Mouse (Mus musculus): ENCODE data around the gene Trpc6. TPM values are rescaled to one million over a fixed set of nuclear protein-coding genes. Genes with fewer than 3 reads are reported as not detected.
A peak's percentile ranks its signal among the peaks of the same experiment; 100 is the strongest.

Gene Trpc6
- polyA plus RNA-seq (2014; fragmentation: Nextera tagmentation; extraction: Ambion mirVana), result 3.2 and 4.9 TPM in 2 replicates

DNA sequence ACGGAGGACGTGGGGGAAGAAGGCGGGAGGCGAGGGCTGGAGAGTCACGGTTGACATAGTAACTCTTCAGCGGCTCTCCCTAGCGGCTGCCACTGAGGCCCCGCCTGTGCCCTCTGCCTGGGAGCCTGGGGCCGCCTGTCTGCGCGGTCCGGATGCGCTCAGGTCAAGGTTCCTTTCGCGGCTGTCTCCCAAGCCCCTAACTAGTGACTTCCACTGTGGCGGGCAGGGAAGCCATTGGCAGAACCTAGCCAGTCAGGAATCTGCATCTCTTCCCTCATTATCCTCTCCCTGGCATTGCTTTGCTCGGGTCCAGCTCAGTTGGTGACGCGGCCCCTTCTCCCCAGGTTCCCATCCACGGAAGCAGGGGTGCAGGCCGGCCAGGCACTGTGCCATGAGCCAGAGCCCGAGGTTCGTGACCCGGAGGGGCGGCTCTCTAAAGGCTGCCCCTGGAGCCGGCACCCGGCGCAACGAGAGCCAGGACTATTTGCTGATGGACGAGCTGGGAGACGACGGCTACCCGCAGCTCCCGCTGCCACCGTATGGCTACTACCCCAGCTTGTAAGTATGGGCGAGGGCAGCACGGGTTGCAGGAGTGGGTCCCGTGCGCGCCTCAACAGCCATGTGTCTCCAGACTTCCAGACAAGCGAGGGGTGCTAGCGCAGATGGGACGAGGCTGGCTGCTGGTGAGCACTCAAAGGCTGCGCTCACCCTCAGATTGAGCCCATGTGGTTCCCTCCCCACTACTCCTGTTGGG, at the start of gene Trpc6:
Gene Trpc6, plus strand, starts transcription at position 102 of the 754 bp plus-strand sequence.
- no peaks in the 10 kb centered on the region for H3K4me1 ChIP-seq (ENCODE audit: control insufficient read depth, insufficient read depth, low read length)
- peak within 1 kb of the TSS; percentile 80 for H3K4me2 ChIP-seq (replicated peaks; ENCODE audit: low read depth, low read length)
- no peaks in the 10 kb centered on the region for H3K9me3 ChIP-seq (ENCODE audit: control insufficient read depth, low read depth, low read length)
- peak within 1 kb of the TSS; percentile 36 for H3K4me3 ChIP-seq (ENCODE audit: low read depth, low read length)
- H3K27me3 ChIP-seq (ENCODE audit: control insufficient read depth, insufficient read depth, low read length), result no peaks in the 10 kb centered on the region
- no peak within 1 kb of the TSS for H3K27ac ChIP-seq (ENCODE audit: low read length)
- ATAC-seq (ENCODE audit: insufficient number of reproducible peaks, insufficient read depth, low FRiP score, low read depth), result peak; percentile 86
- 1% methylated on average over 43 of the region's 44 CpGs for WGBS
- H3K9ac ChIP-seq (replicated peaks; ENCODE audit: low read depth, low read length), result no peak within 1 kb of the TSS; the same call in 1 of the 2 replicates
- H3K36me3 ChIP-seq (ENCODE audit: control insufficient read depth, insufficient read depth, low read length), result no peaks in the 10 kb centered on the region

- H3K27me3 ChIP-seq (ENCODE audit: control insufficient read depth, insufficient read depth, low read length), result no peaks in the 10 kb centered on the region
- no peaks in the 10 kb centered on the region for H3K9me3 ChIP-seq (ENCODE audit: control insufficient read depth, low read depth, low read length)
- no peak overlapping the region for H3K4me2 ChIP-seq (replicated peaks; ENCODE audit: low read depth, low read length)
- H3K27ac ChIP-seq (ENCODE audit: low read length), result no peak overlapping the region
- H3K9ac ChIP-seq (replicated peaks; ENCODE audit: low read depth, low read length), result no peak overlapping the region
- H3K36me3 ChIP-seq (ENCODE audit: control insufficient read depth, insufficient read depth, low read length), result no peaks in the 10 kb centered on the region
- no peak overlapping the region for H3K4me3 ChIP-seq (ENCODE audit: low read depth, low read length)
- no peak for ATAC-seq (ENCODE audit: insufficient number of reproducible peaks, insufficient read depth, low FRiP score, low read depth)
- H3K4me1 ChIP-seq (ENCODE audit: control insufficient read depth, insufficient read depth, low read length), result no peaks in the 10 kb centered on the region
Measured at GRCm38 (mm10) chr9:8520911-8521310, 23.0 kb upstream of the Trpc6 start.

GRCm38 (mm10) chr9:8533670-8534069, 10.3 kb upstream of the Trpc6 start:
- Histone ChIP-seq H3K4me2 (replicated peaks; ENCODE audit: low read depth, low read length) (no peak overlapping the region), H3K9me3 (ENCODE audit: control insufficient read depth, low read depth, low read length) (no peaks in the 10 kb centered on the region), H3K27ac (ENCODE audit: low read length) (no peak overlapping the region), H3K36me3 (ENCODE audit: control insufficient read depth, insufficient read depth, low read length) (no peaks in the 10 kb centered on the region), H3K4me1 (ENCODE audit: control insufficient read depth, insufficient read depth, low read length) (no peaks in the 10 kb centered on the region), H3K27me3 (ENCODE audit: control insufficient read depth, insufficient read depth, low read length) (no peaks in the 10 kb centered on the region), H3K9ac (replicated peaks; ENCODE audit: low read depth, low read length) (no peak overlapping the region), H3K4me3 (ENCODE audit: low read depth, low read length) (no peak overlapping the region)
- 86% methylated on average over 1 of the region's 1 CpGs for WGBS
- no peak for ATAC-seq (ENCODE audit: insufficient number of reproducible peaks, insufficient read depth, low FRiP score, low read depth)

DNA sequence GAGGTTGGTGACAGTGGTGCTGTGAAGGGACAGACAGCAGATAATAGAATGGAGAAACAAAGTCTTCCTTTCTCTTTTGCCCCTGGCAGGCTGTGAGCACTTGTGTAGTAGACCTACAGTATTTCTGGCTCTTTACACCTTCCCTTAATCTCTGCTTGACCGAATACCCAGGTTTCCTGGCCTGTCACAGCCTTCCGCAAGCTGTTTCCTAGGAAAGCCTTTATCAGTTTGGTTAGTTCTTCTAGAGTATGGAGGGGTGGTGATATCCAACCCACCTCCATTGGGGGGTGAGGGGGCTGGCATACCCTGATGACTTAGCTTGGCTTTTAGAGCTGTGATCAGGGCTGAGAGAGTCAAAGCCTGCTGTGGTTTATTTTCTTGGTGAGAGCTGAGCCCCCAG, 1.3 kb downstream of the Trpc6 start:
- no peak for ATAC-seq (ENCODE audit: insufficient number of reproducible peaks, insufficient read depth, low FRiP score, low read depth)
- Histone ChIP-seq H3K9ac (replicated peaks; ENCODE audit: low read depth, low read length) (no peak overlapping the region), H3K4me2 (replicated peaks; ENCODE audit: low read depth, low read length) (no peak overlapping the region), H3K4me1 (ENCODE audit: control insufficient read depth, insufficient read depth, low read length) (no peaks in the 10 kb centered on the region), H3K9me3 (ENCODE audit: control insufficient read depth, low read depth, low read length) (no peaks in the 10 kb centered on the region), H3K4me3 (ENCODE audit: low read depth, low read length) (no peak overlapping the region), H3K27me3 (ENCODE audit: control insufficient read depth, insufficient read depth, low read length) (no peaks in the 10 kb centered on the region), H3K27ac (ENCODE audit: low read length) (no peak overlapping the region), H3K36me3 (ENCODE audit: control insufficient read depth, insufficient read depth, low read length) (no peaks in the 10 kb centered on the region)
- WGBS, result 76% methylated on average over 2 of the region's 2 CpGs

GRCm38 (mm10) chr9:8558574-8558973, 14.6 kb downstream of the Trpc6 start:
- no peak overlapping the region for H3K4me3 ChIP-seq (ENCODE audit: low read depth, low read length)
- WGBS, result 56% methylated on average over 1 of the region's 1 CpGs
- no peak for ATAC-seq (ENCODE audit: insufficient number of reproducible peaks, insufficient read depth, low FRiP score, low read depth)
- H3K27ac ChIP-seq (ENCODE audit: low read length), result no peak overlapping the region
- H3K4me1 ChIP-seq (ENCODE audit: control insufficient read depth, insufficient read depth, low read length), result no peaks in the 10 kb centered on the region
- no peaks in the 10 kb centered on the region for H3K9me3 ChIP-seq (ENCODE audit: control insufficient read depth, low read depth, low read length)
- no peaks in the 10 kb centered on the region for H3K27me3 ChIP-seq (ENCODE audit: control insufficient read depth, insufficient read depth, low read length)
- no peak overlapping the region for H3K4me2 ChIP-seq (replicated peaks; ENCODE audit: low read depth, low read length)
- no peaks in the 10 kb centered on the region for H3K36me3 ChIP-seq (ENCODE audit: control insufficient read depth, insufficient read depth, low read length)
- H3K9ac ChIP-seq (replicated peaks; ENCODE audit: low read depth, low read length), result no peak overlapping the region

DNA sequence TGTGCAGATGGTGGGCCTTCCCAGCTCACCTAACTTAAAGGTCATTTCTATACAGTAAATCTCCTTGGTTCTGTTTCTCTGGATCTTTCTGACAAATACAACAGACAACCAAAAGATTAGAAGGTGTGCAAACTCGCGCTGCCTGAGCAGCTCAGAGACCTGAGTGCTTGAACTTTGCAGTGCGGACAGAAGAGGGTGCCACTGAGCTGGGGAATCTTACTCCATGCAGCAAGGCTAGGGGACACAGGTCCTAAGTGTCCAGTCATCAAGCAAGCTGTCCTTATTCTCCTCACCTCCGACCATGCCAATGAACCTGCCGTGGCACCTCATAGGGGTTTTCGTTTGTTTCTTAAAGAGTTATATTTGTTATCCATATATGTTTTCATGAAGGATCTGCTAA, 48.7 kb downstream of the Trpc6 start:
- H3K9me3 ChIP-seq (ENCODE audit: control insufficient read depth, low read depth, low read length), result no peaks in the 10 kb centered on the region
- H3K4me1 ChIP-seq (ENCODE audit: control insufficient read depth, insufficient read depth, low read length), result no peaks in the 10 kb centered on the region
- no peak overlapping the region for H3K27ac ChIP-seq (ENCODE audit: low read length)
- no peaks in the 10 kb centered on the region for H3K27me3 ChIP-seq (ENCODE audit: control insufficient read depth, insufficient read depth, low read length)
- no peak overlapping the region for H3K4me3 ChIP-seq (ENCODE audit: low read depth, low read length)
- no peak overlapping the region for H3K9ac ChIP-seq (replicated peaks; ENCODE audit: low read depth, low read length)
- H3K36me3 ChIP-seq (ENCODE audit: control insufficient read depth, insufficient read depth, low read length), result no peaks in the 10 kb centered on the region
- no peak overlapping the region for H3K4me2 ChIP-seq (replicated peaks; ENCODE audit: low read depth, low read length)
- 47% methylated on average over 6 of the region's 6 CpGs for WGBS
- ATAC-seq (ENCODE audit: insufficient number of reproducible peaks, insufficient read depth, low FRiP score, low read depth), result no peak

GRCm38 (mm10) chr9:8597089-8597488, 53.1 kb downstream of the Trpc6 start:
- 35% methylated on average over 1 of the region's 1 CpGs for WGBS

DNA sequence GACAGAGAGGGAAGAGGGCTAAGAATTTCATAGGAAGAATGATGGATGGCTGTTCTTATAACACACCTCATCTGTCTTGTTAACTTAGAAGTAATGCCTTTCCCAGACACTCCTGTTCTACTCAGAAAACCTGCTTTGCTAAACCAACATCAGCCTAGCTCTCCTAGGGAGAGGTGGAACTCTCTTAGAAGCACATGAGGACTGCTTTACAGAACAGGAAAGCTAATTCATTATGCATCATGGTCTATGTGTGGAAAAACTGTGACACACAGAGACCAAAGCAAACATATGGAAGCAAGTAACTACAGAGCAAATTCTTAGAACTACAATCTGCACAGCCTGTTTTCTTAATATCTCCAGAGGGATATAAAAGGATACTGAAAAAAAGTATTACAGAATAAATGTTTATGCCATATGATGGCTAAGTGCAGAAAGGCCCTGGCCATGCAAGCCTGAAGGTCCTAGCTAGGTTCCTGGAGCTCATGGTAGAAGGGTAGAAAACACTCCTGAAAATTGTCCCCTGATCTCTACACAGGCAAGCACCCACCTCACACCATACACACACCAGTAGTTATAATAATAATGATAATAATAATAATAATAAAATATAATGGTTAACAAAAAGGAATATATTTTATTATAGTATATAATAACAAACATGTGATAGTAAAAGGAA, 63.0 kb downstream of the Trpc6 start:
- H3K36me3 ChIP-seq (ENCODE audit: control insufficient read depth, insufficient read depth, low read length), result no peaks in the 10 kb centered on the region
- no peak overlapping the region for H3K27ac ChIP-seq (ENCODE audit: low read length)
- no peaks in the 10 kb centered on the region for H3K27me3 ChIP-seq (ENCODE audit: control insufficient read depth, insufficient read depth, low read length)
- H3K4me1 ChIP-seq (ENCODE audit: control insufficient read depth, insufficient read depth, low read length), result no peaks in the 10 kb centered on the region
- H3K9ac ChIP-seq (replicated peaks; ENCODE audit: low read depth, low read length), result no peak overlapping the region
- H3K4me2 ChIP-seq (replicated peaks; ENCODE audit: low read depth, low read length), result no peak overlapping the region
- H3K4me3 ChIP-seq (ENCODE audit: low read depth, low read length), result no peak overlapping the region
- no peaks in the 10 kb centered on the region for H3K9me3 ChIP-seq (ENCODE audit: control insufficient read depth, low read depth, low read length)
- no peak for ATAC-seq (ENCODE audit: insufficient number of reproducible peaks, insufficient read depth, low FRiP score, low read depth)

More at GRCm38 (mm10) chr9:8597089-8597488, 53.1 kb downstream of the Trpc6 start:
- no peak overlapping the region for H3K4me3 ChIP-seq (ENCODE audit: low read depth, low read length)
- no peaks in the 10 kb centered on the region for H3K27me3 ChIP-seq (ENCODE audit: control insufficient read depth, insufficient read depth, low read length)
- no peaks in the 10 kb centered on the region for H3K4me1 ChIP-seq (ENCODE audit: control insufficient read depth, insufficient read depth, low read length)
- H3K9ac ChIP-seq (replicated peaks; ENCODE audit: low read depth, low read length), result no peak overlapping the region
- H3K36me3 ChIP-seq (ENCODE audit: control insufficient read depth, insufficient read depth, low read length), result no peaks in the 10 kb centered on the region
- ATAC-seq (ENCODE audit: insufficient number of reproducible peaks, insufficient read depth, low FRiP score, low read depth), result no peak
- no peaks in the 10 kb centered on the region for H3K9me3 ChIP-seq (ENCODE audit: control insufficient read depth, low read depth, low read length)
- H3K4me2 ChIP-seq (replicated peaks; ENCODE audit: low read depth, low read length), result no peak overlapping the region
- no peak overlapping the region for H3K27ac ChIP-seq (ENCODE audit: low read length)

All from stomach, embryonic 14.5 days (tissue).